Mouse (Mus musculus): Measurements from ENCODE around the gene Gm29094.
"Not testable (repeated sequence)": the region's sequence is repeated elsewhere in the genome, so short reads cannot be mapped to it uniquely, and the experiment has no call there.

DNA sequence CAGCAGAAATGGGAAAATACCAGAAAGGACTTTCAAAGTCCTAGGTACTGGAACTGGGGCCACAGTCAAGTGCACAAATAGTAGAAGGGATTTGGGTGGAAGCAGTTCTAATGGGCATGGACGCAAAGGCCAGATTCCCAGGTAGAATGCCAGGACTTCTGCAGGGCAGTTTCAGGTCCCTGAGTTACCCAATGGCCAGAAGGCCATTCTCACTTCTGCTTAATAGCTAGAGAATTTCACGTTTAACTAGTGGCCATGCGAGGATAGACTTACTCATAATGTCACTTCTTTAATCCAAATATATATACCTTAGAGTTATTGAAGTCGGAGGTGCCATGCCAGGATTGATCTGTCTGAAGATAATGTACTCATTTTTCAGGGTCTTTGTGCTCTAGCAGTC lies 38.0 kb downstream of the Gm29094 start:
- not testable (repeated sequence) for TF ChIP-seq EP300, CTCF (IDR thresholded peaks at IDR 0.05; ENCODE audit: low read depth)
